Mouse (Mus musculus) cerebellum, adult 11 months (tissue): Measurements from ENCODE around the gene Tial1.

Experiments used
- DNase-seq: peaks from one replicate; pipeline ENCODE4 v3.0.0; 2022

Gene Tial1

GRCm38 (mm10) chr7:128461285-128462215 lies at the start of gene Tial1:
TSS of gene Tial1 (minus strand) at chr7:128461717.
- peak; percentile 98 for DNase-seq

- DNase-seq: no peak
Measured at GRCm38 (mm10) chr7:128504091-128504490, 42.6 kb upstream of the Tial1 start.

GRCm38 (mm10) chr7:128499801-128500200 lies 38.3 kb upstream of the Tial1 start:
- no peak for DNase-seq

GRCm38 (mm10) chr7:128494546-128494945 lies 33.0 kb upstream of the Tial1 start:
- no peak for DNase-seq

GRCm38 (mm10) chr7:128488986-128489385 lies 27.5 kb upstream of the Tial1 start:
- no peak for DNase-seq

- peak; percentile 83 for DNase-seq
Measured at GRCm38 (mm10) chr7:128474322-128474721, 12.8 kb upstream of the Tial1 start.

- peak; percentile 22 for DNase-seq
Measured at GRCm38 (mm10) chr7:128462406-128462805, 889 bp upstream of the Tial1 start.

GRCm38 (mm10) chr7:128460865-128461228 lies 670 bp downstream of the Tial1 start:
- no peak for DNase-seq

- DNase-seq: peak; percentile 40
Measured at GRCm38 (mm10) chr7:128460131-128460864, 1.2 kb downstream of the Tial1 start.

GRCm38 (mm10) chr7:128459791-128460130 lies 1.8 kb downstream of the Tial1 start:
- no peak for DNase-seq

- no peak for DNase-seq
Measured at GRCm38 (mm10) chr7:128458011-128458410, 3.5 kb downstream of the Tial1 start.

GRCm38 (mm10) chr7:128452731-128453130 lies 8.8 kb downstream of the Tial1 start:
- DNase-seq: no peak

- DNase-seq: no peak
Measured at GRCm38 (mm10) chr7:128440584-128440983, 20.9 kb downstream of the Tial1 start.

GRCm38 (mm10) chr7:128439251-128439650 lies 22.3 kb downstream of the Tial1 start:
- DNase-seq: no peak

- no peak for DNase-seq
Measured at GRCm38 (mm10) chr7:128438131-128438530, 23.4 kb downstream of the Tial1 start.

GRCm38 (mm10) chr7:128433213-128433612 lies 28.3 kb downstream of the Tial1 start:
- no peak for DNase-seq

- no peak for DNase-seq
Measured at GRCm38 (mm10) chr7:128432574-128432973, 28.9 kb downstream of the Tial1 start.

- DNase-seq: no peak
Measured at GRCm38 (mm10) chr7:128422491-128422890, 39.0 kb downstream of the Tial1 start.

- no peak for DNase-seq
Measured at GRCm38 (mm10) chr7:128421701-128422100, 39.8 kb downstream of the Tial1 start.

GRCm38 (mm10) chr7:128419690-128420089 lies 41.8 kb downstream of the Tial1 start:
- DNase-seq: no peak

GRCm38 (mm10) chr7:128417930-128418779 lies 43.4 kb downstream of the Tial1 start, which contains the start of gene Rgs10:
TSS of gene Rgs10 (minus strand) at chr7:128418758.
- peak; percentile 24 for DNase-seq

- no peak for DNase-seq
Measured at GRCm38 (mm10) chr7:128417226-128417929, 44.1 kb downstream of the Tial1 start.
